Mouse (Mus musculus) limb, embryonic 12.5 days (tissue): ENCODE measurements at regions not wholly inside any gene's neighbourhood (a gene's known extent, or its start where the extent isn't known, plus 50 kb on each side); places are given as distances from the start of the nearest gene placed in this dataset.
"Not testable (repeated sequence)": the region's sequence is repeated elsewhere in the genome, so short reads cannot be mapped to it uniquely, and the experiment has no call there.

Source experiments
- ATAC-seq: fragments of 200-750 bp; cut with Nextera tagmentation; 2 replicates; pipeline ENCODE4 v1.8.0; 2017; ENCODE audit warnings: low read depth, moderate TSS enrichment; ENCODE audit not compliant: insufficient number of reproducible peaks, insufficient read depth, low FRiP score, low TSS enrichment
- H3K27ac ChIP-seq: fragments of 300-500 bp; sonication (generic); 2 replicates; pipeline ENCODE4 v1.5.1; 2016; ENCODE audit warnings: mild to moderate bottlenecking, moderate library complexity
- H3K27me3 ChIP-seq: fragments of 300-500 bp; sonication (generic); 2 replicates; pipeline ENCODE4 v1.6.1; 2016; ENCODE audit warnings: mild to moderate bottlenecking, moderate library complexity
- H3K36me3 ChIP-seq: fragments of 300-500 bp; sonication (generic); 2 replicates; pipeline ENCODE4 v1.6.1; 2016; ENCODE audit warnings: mild to moderate bottlenecking, moderate library complexity
- H3K4me1 ChIP-seq: fragments of 300-500 bp; sonication (generic); replicated peaks from 2 replicates; pipeline ENCODE4 v1.6.1; 2016
- H3K4me2 ChIP-seq: fragments of 300-500 bp; sonication (generic); 2 replicates; pipeline ENCODE4 v1.6.1; 2016; ENCODE audit warnings: mild to moderate bottlenecking, moderate library complexity
- H3K4me3 ChIP-seq: fragments of 300-500 bp; sonication (generic); replicated peaks from 2 replicates; pipeline ENCODE4 v1.5.1; 2016; ENCODE audit warnings: mild to moderate bottlenecking
- H3K9ac ChIP-seq: fragments of 300-500 bp; sonication (generic); replicated peaks from 2 replicates; pipeline ENCODE4 v1.6.1; 2016; ENCODE audit warnings: mild to moderate bottlenecking, moderate library complexity
- H3K9me3 ChIP-seq: fragments of 300-500 bp; sonication (generic); 2 replicates; pipeline ENCODE4 v1.6.1; 2016; ENCODE audit warnings: mild to moderate bottlenecking, moderate library complexity
- WGBS: fragments of 180-500 bp; shearing (Covaris S2); methylation state at CpG from one replicate; pipeline ENCODE4 v1.1.7; 2016; 5-methylcytosine and 5-hydroxymethylcytosine counted together

- Histone ChIP-seq H3K9me3 (no peaks in the 10 kb centered on the region), H3K36me3 (no peaks in the 10 kb centered on the region), H3K27ac (no peak overlapping the region), H3K9ac (no peak overlapping the region), H3K4me1 (no peaks in the 10 kb centered on the region), H3K4me2 (no peak overlapping the region), H3K4me3 (no peak overlapping the region), H3K27me3 (no peaks in the 10 kb centered on the region)
- WGBS: 80% methylated on average over 1 of the region's 1 CpGs
- ATAC-seq: no peak
Observed at GRCm38 (mm10) chr13:78900693-78901092, 701.1 kb upstream of the Nr2f1 start.

GRCm38 (mm10) chr13:78892252-78892651, 692.7 kb upstream of the Nr2f1 start:
- H3K4me3 ChIP-seq: no peak overlapping the region
- no peaks in the 10 kb centered on the region for H3K9me3 ChIP-seq
- no peaks in the 10 kb centered on the region for H3K27me3 ChIP-seq
- H3K4me1 ChIP-seq: no peaks in the 10 kb centered on the region
- H3K9ac ChIP-seq: no peak overlapping the region
- no peak overlapping the region for H3K4me2 ChIP-seq
- H3K27ac ChIP-seq: no peak overlapping the region
- ATAC-seq: no peak
- H3K36me3 ChIP-seq: no peaks in the 10 kb centered on the region
- WGBS: 87% methylated on average over 2 of the region's 2 CpGs

GRCm38 (mm10) chr13:78883062-78883461, 683.5 kb upstream of the Nr2f1 start:
- ATAC-seq: no peak
- Histone ChIP-seq H3K27me3 (no peaks in the 10 kb centered on the region), H3K4me2 (no peak overlapping the region), H3K27ac (no peak overlapping the region), H3K36me3 (no peaks in the 10 kb centered on the region), H3K9ac (no peak overlapping the region), H3K4me1 (no peaks in the 10 kb centered on the region), H3K9me3 (no peaks in the 10 kb centered on the region), H3K4me3 (no peak overlapping the region)
- whole genome bisulfite sequencing: 94% methylated on average over 1 of the region's 1 CpGs

DNA sequence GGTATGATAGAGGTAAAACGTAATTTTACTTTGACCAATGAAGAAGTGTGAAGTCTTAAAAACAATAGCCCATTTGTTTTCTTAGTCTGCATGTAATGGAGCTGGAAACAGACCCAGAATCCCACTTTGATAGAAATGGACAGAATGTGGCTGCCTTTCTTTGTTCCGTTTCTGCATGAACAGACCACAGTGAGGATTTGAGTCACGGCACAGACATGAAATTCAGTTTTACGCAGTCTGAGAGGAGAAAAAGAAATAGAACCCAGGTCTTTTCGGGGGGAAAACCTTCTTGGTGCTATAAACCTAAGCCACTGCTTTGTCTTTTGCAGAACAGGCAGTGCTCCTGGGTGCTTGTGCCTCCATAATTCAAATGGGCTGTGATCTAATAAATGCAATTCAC, 673.0 kb upstream of the Nr2f1 start:
- no peak overlapping the region for H3K4me3 ChIP-seq
- H3K9me3 ChIP-seq: no peaks in the 10 kb centered on the region
- no peak overlapping the region for H3K9ac ChIP-seq
- no peak for ATAC-seq
- H3K27ac ChIP-seq: no peak overlapping the region
- WGBS: 22% methylated on average over 5 of the region's 5 CpGs
- no peaks in the 10 kb centered on the region for H3K36me3 ChIP-seq
- 0 out of 2 replicates have a peak, but pooled peaks cover 3% of the 10 kb centered on the region for H3K4me1 ChIP-seq
- 0 out of 2 replicates have a peak overlapping the region, but pooled peaks have one; percentile 4 for H3K4me2 ChIP-seq
- no peaks in the 10 kb centered on the region for H3K27me3 ChIP-seq

- Histone ChIP-seq H3K9ac (no peak overlapping the region), H3K4me3 (no peak overlapping the region), H3K4me1 (0 out of 2 replicates have a peak, but pooled peaks cover 3% of the 10 kb centered on the region), H3K27me3 (no peaks in the 10 kb centered on the region), H3K9me3 (no peaks in the 10 kb centered on the region), H3K27ac (no peak overlapping the region), H3K4me2 (no peak overlapping the region), H3K36me3 (no peaks in the 10 kb centered on the region)
- no peak for ATAC-seq
- 9% methylated on average over 6 of the region's 6 CpGs for WGBS
Observed at GRCm38 (mm10) chr13:78871976-78872375, 672.4 kb upstream of the Nr2f1 start.

GRCm38 (mm10) chr13:78871254-78871653, 671.7 kb upstream of the Nr2f1 start:
- WGBS: 12% methylated on average over 2 of the region's 2 CpGs
- Histone ChIP-seq H3K27me3 (no peaks in the 10 kb centered on the region), H3K4me2 (no peak overlapping the region), H3K9me3 (no peaks in the 10 kb centered on the region), H3K9ac (no peak overlapping the region), H3K27ac (no peak overlapping the region), H3K36me3 (no peaks in the 10 kb centered on the region), H3K4me1 (0 out of 2 replicates have a peak, but pooled peaks cover 3% of the 10 kb centered on the region), H3K4me3 (no peak overlapping the region)
- ATAC-seq: no peak

DNA sequence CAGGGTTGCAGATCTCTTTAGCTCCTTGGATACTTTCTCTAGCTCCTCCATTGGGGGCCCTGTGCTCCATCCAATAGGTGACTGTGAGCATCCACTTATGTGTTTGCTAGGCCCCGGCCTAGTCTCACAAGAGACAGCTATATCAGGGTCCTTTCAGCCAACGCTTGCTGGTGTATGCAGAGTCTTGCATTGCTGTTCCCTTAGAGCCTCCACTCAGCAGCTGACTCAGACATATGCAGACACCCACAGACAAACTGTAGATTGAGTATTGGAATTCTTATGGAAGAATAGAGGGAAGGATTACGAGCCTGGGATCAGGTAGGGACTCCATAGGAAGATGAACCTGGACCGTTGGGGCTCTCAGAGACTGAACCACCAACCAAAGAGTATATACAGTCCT, 624.8 kb upstream of the Nr2f1 start:
- not testable (repeated sequence) for H3K9ac ChIP-seq, H3K4me3 ChIP-seq, H3K4me1 ChIP-seq, H3K36me3 ChIP-seq, H3K27me3 ChIP-seq, ATAC-seq, H3K27ac ChIP-seq, H3K4me2 ChIP-seq, H3K9me3 ChIP-seq
- 92% methylated on average over 4 of the region's 4 CpGs for WGBS

DNA sequence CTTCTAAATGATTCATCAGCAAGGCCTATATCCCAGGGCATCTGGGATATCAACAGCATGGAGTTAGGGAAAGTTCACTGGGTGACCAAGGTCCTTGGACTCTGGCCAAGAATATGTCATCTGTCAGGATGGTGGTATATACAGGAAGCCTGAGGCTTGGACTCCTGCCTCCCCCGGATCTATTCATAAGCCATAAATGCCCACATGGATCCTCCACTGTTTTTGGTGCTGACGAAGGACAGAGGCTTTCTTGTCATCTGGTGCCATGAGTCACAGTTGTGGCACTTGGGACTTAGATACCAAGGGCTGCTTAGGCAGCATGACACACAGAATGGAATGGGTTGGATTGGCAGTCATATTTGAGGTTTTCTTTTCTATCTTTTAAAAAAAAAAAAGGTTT, 610.1 kb upstream of the Nr2f1 start:
- Histone ChIP-seq H3K4me1 (no peaks in the 10 kb centered on the region), H3K27me3 (no peaks in the 10 kb centered on the region), H3K36me3 (no peaks in the 10 kb centered on the region), H3K9ac (no peak overlapping the region), H3K9me3 (no peaks in the 10 kb centered on the region), H3K4me2 (no peak overlapping the region), H3K27ac (no peak overlapping the region), H3K4me3 (no peak overlapping the region)
- ATAC-seq: no peak
- WGBS: 63% methylated on average over 2 of the region's 2 CpGs

DNA sequence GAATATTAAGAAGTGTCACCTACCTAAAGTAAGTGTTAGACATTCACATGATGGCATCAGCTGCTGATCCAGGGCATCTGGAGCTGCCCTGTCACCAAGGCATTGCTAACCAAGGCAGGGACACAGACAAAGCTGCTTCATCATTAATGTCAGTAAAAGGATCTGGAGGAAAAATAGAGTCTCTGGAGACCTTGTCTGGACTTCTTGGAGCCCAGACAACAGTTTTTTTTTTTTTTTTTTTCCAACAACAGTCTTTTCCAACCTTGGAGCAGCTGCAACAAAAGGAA, 603.2 kb upstream of the Nr2f1 start:
- Histone ChIP-seq H3K27ac (no peak overlapping the region), H3K27me3 (no peaks in the 10 kb centered on the region), H3K9ac (no peak overlapping the region), H3K4me2 (no peak overlapping the region), H3K4me3 (no peak overlapping the region), H3K9me3 (no peaks in the 10 kb centered on the region), H3K36me3 (no peaks in the 10 kb centered on the region), H3K4me1 (no peaks in the 10 kb centered on the region)
- no peak for ATAC-seq

DNA sequence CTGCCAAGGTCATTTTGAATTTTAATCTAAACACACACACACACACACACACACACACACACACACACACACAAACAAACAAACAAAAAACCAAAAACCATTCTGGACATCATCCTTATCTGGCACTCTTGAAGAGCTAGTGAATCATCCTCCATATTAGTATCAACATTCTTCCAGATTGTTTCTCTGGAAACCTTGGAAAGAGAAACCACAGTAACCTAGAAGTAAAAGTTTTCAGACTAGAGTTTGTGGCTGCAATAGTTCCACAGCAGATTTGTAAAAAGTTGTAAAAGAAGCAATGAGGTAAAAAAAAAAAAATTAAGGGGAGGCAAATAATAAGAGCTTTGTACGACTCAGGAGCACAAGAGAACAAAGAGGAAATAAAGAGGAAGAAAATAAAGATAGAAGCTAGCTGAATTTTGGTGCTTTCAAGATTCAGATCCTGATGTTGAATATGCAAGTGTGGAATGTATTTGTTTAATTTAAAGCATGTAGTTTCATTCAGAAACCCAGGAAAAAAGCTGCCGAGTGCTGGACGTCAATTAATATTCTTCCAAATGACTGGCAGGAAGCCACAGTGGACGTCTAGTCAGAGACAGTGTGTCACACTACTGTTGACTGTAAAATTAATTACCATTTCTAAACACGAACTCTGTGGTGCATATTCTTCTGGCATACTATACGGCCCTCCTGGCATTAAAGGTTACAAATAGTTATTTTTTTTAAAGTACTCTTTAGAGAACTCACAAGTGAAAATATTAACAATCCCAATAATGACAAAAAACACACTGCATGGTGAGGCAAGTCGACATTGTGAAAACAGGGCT, 602.7 kb upstream of the Nr2f1 start:
- Histone ChIP-seq H3K9ac (no peak overlapping the region), H3K27me3 (no peaks in the 10 kb centered on the region), H3K36me3 (no peaks in the 10 kb centered on the region), H3K4me1 (no peaks in the 10 kb centered on the region), H3K27ac (no peak overlapping the region), H3K4me3 (no peak overlapping the region), H3K4me2 (no peak overlapping the region), H3K9me3 (no peaks in the 10 kb centered on the region)
- 51% methylated on average over 7 of the region's 7 CpGs for WGBS
- ATAC-seq: no peak

GRCm38 (mm10) chr13:78799641-78800040, 600.1 kb upstream of the Nr2f1 start:
- Histone ChIP-seq H3K4me2 (no peak overlapping the region), H3K9ac (no peak overlapping the region), H3K9me3 (no peaks in the 10 kb centered on the region), H3K4me3 (no peak overlapping the region), H3K4me1 (no peaks in the 10 kb centered on the region), H3K27me3 (no peaks in the 10 kb centered on the region), H3K27ac (no peak overlapping the region), H3K36me3 (no peaks in the 10 kb centered on the region)
- ATAC-seq: no peak
- 86% methylated on average over 3 of the region's 3 CpGs for WGBS

- Histone ChIP-seq H3K27ac (no peak overlapping the region), H3K4me3 (no peak overlapping the region), H3K4me1 (no peaks in the 10 kb centered on the region), H3K4me2 (no peak overlapping the region), H3K9ac (no peak overlapping the region), H3K9me3 (no peaks in the 10 kb centered on the region), H3K36me3 (no peaks in the 10 kb centered on the region), H3K27me3 (no peaks in the 10 kb centered on the region)
- no peak for ATAC-seq
Observed at GRCm38 (mm10) chr13:78795228-78795627, 595.7 kb upstream of the Nr2f1 start.
